Mouse (Mus musculus) erythroblast, embryonic 14.5 days (primary cell): ENCODE measurements around the gene Lin54. TPM values are rescaled to one million over a fixed set of nuclear protein-coding genes. Genes with fewer than 3 reads are reported as not detected.
"Not testable (repeated sequence)": the region's sequence is repeated elsewhere in the genome, so short reads cannot be mapped to it uniquely, and the experiment has no call there.

ENCODE experiments used
- H3K27me3 ChIP-seq: 2 replicates; pipeline ENCODE4 v1.6.1; 2012; ENCODE audit warnings: inconsistent platforms; ENCODE audit not compliant: control insufficient read depth
- H3K36me3 ChIP-seq: 2 replicates; pipeline ENCODE4 v1.6.1; 2012; ENCODE audit warnings: mild to moderate bottlenecking, inconsistent platforms; ENCODE audit not compliant: control insufficient read depth
- H3K4me1 ChIP-seq: 2 replicates; pipeline ENCODE4 v1.6.1; 2012; ENCODE audit warnings: inconsistent platforms; ENCODE audit not compliant: control insufficient read depth
- H3K4me3 ChIP-seq: replicated peaks from 2 replicates; pipeline ENCODE3; 2012; ENCODE audit warnings: moderate library complexity, mild to moderate bottlenecking, inconsistent platforms
- H3K9me3 ChIP-seq: 2 replicates; pipeline ENCODE4 v1.6.1; 2012; ENCODE audit warnings: low read length, inconsistent platforms, mixed read lengths; ENCODE audit not compliant: control insufficient read depth
- GATA1 ChIP-seq: IDR thresholded peaks from 2 replicates; pipeline ENCODE4 v1.6.1; 2012; ENCODE audit warnings: low read length, inconsistent platforms, mixed read lengths
- TAL1 ChIP-seq: IDR thresholded peaks from 3 replicates; pipeline ENCODE4 v1.6.1; 2012; ENCODE audit warnings: low read length, inconsistent platforms, mixed read lengths
- polyA plus RNA-seq: library from polyadenylated mRNA; stranded (reverse); fragments of >175 nt; gene quantifications from 2 replicates; pipeline ENCODE4 v1.2.3, GENCODE M21; 2012

Gene Lin54
- polyA plus RNA-seq, 1 experiment, result 0.25 TPM

DNA sequence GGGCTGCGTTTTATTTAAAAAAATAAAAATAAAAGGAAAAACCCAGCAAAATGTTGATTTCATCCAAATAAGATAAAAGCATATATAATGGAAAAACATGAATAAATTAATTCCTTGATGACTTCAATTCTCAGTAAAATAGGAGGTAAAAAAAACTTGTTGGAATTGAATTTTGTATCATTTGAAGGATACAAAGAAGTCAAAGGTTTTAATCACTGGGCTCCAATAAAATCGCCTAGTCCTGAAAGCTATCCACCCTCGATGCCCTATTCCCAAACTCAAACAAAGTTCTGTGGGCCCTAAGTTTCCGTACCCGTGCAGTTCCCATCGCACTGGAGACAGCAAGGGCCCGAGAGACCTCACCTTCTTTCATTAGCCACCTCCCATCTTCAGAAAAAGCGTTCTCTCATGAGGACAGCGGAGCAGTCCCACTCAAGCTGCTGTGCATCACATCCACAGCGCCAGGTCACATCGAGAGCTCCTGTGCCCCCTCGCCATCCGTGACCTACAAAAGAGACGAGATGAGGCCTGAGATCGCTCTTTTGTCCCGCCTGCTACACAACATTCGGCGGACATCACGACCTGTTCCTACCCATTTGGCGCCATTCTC, 71.6 kb downstream of the Lin54 start:
- Histone ChIP-seq H3K4me1 (peaks cover 57% of the 10 kb centered on the region), H3K27me3 (no peaks in the 10 kb centered on the region)
- no peak for TF ChIP-seq GATA1
- no peak for TF ChIP-seq TAL1

DNA sequence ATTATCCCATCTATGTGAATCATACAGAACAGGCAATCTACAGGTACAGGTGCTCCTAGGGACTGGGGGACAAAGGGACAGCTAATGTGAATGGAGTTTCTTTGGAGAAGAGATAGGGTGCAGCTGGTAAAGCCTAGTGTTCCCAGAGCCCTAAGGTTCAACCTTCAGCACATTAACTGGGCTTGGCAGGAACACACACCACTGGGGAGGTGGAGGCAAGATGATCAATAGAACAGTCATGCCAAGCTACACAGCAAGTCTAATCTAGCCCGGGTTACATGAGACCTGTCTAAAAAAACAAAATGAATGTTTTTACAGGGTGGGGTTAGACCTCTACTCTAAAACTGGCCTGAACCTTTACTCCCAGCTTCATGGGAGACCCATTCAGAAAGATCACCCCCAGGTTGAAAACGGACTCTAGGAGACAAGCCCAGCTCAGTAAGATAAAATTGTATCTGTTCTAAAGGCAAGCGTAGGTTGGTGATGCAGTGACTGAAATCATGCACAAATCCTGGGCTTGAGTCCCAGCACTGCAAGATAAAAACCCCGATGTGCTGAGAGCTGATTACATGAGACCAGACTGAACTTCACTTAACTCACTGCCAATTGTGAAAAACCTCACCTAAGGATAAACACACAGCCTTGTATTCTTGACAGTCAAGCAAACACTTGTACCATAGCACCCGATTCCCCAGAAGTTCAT, 72.3 kb downstream of the Lin54 start:
- Histone ChIP-seq H3K36me3 (peaks cover 61% of the 10 kb centered on the region), H3K9me3 (no peaks in the 10 kb centered on the region), H3K27me3 (no peaks in the 10 kb centered on the region), H3K4me3 (peak overlapping the region; percentile 77), H3K4me1 (peaks cover 61% of the 10 kb centered on the region)
- TF ChIP-seq TAL1 (no peak), GATA1 (no peak)

More for the DNA sequence above, 71.6 kb downstream of the Lin54 start:
- Histone ChIP-seq H3K9me3 (no peaks in the 10 kb centered on the region), H3K4me3 (peak overlapping the region; percentile 77), H3K36me3 (peaks cover 58% of the 10 kb centered on the region)

DNA sequence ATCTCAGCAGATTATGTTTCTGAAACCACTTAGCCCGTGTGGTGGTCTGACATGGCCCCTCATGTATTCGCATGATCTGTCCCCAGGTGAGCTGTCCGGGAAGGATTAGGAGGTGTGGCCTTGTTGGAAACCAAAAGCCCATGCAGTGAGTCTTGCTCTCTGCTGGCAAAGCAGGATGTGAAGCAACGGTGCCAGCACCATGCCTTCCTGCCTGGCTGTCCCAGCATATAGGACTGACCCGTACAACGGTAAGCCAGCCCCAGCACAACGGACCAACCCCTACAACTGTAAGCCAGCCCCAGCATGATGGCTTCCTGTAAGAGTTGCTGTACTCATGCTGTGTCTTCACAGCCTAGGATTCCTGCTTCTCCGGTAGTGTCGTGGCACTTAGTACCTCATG, 73.2 kb downstream of the Lin54 start:
- Histone ChIP-seq H3K27me3 (no peaks in the 10 kb centered on the region), H3K36me3 (peaks cover 68% of the 10 kb centered on the region), H3K4me3 (peak overlapping the region; percentile 15), H3K4me1 (peaks cover 63% of the 10 kb centered on the region), H3K9me3 (no peaks in the 10 kb centered on the region)
- no peak for TF ChIP-seq GATA1
- TF ChIP-seq TAL1, result no peak

DNA sequence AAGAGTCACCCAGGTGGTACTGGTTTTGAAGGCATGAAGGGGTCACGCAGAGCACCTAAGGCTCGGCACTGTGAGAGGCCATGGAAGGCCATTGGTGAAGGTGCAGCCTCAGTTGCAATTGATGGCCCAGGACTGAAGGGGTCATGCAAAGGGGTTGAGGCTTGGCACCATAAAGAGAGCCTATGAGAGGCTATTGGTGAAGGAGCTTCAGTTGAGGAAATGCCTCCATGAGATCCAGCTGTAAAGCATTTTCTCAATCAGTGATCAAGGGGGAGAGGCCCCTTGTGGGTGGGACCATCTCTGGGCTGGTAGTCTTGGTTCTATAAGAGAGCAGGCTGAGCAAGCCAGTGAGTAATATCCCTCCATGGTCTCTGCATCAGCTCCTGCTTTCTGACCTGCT, 74.6 kb downstream of the Lin54 start:
- H3K36me3 ChIP-seq, result peaks cover 75% of the 10 kb centered on the region
- H3K4me3 ChIP-seq, result not testable (repeated sequence)
- H3K4me1 ChIP-seq, result peaks cover 58% of the 10 kb centered on the region

DNA sequence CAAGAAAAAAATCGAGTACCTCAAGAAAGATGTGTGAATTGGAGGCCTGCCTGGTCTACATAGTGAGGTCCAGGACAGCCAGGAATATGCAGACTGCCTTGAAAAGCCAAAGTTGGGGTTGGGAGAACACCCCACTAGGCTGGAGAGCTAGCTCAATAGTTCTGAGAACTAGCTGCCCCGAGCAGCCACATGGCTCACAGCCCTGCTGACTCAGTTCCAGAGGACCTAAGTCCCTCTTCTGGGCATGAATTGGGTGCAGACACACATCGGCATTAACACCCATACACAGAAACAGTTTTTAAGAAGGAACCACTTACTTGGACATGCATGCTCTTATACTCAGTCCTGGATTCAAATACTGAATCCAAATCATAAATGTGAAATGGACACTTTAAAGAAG, 76.2 kb downstream of the Lin54 start:
- Histone ChIP-seq H3K27me3 (no peaks in the 10 kb centered on the region), H3K9me3 (no peaks in the 10 kb centered on the region), H3K36me3 (peaks cover 89% of the 10 kb centered on the region), H3K4me1 (peaks cover 43% of the 10 kb centered on the region), H3K4me3 (no peak overlapping the region)
- TF ChIP-seq GATA1 (no peak), TAL1 (no peak)

More for the DNA sequence above, 74.6 kb downstream of the Lin54 start:
- H3K9me3 ChIP-seq, H3K27me3 ChIP-seq: not testable (repeated sequence)

GRCm38 (mm10) chr5:100423626-100424025, 76.8 kb downstream of the Lin54 start:
- H3K4me1 ChIP-seq, result peaks cover 37% of the 10 kb centered on the region
- no peak overlapping the region for H3K4me3 ChIP-seq
- peaks cover 95% of the 10 kb centered on the region for H3K36me3 ChIP-seq
- no peaks in the 10 kb centered on the region for H3K27me3 ChIP-seq
- H3K9me3 ChIP-seq, result no peaks in the 10 kb centered on the region
- TF ChIP-seq GATA1 (no peak), TAL1 (no peak)

- no peak for TF ChIP-seq GATA1
- no peak for TF ChIP-seq TAL1
- Histone ChIP-seq H3K36me3 (peaks cover 56% of the 10 kb centered on the region), H3K4me1 (peaks cover 36% of the 10 kb centered on the region), H3K4me3 (no peak overlapping the region), H3K27me3 (no peaks in the 10 kb centered on the region), H3K9me3 (no peaks in the 10 kb centered on the region)
Measured at GRCm38 (mm10) chr5:100418861-100419260, 81.6 kb downstream of the Lin54 start.

GRCm38 (mm10) chr5:100418077-100418476, 82.4 kb downstream of the Lin54 start:
- H3K9me3 ChIP-seq, result no peaks in the 10 kb centered on the region
- no peaks in the 10 kb centered on the region for H3K27me3 ChIP-seq
- H3K36me3 ChIP-seq, result peaks cover 48% of the 10 kb centered on the region
- H3K4me3 ChIP-seq, result no peak overlapping the region
- TF ChIP-seq GATA1 (no peak), TAL1 (no peak)
- H3K4me1 ChIP-seq, result peaks cover 32% of the 10 kb centered on the region

DNA sequence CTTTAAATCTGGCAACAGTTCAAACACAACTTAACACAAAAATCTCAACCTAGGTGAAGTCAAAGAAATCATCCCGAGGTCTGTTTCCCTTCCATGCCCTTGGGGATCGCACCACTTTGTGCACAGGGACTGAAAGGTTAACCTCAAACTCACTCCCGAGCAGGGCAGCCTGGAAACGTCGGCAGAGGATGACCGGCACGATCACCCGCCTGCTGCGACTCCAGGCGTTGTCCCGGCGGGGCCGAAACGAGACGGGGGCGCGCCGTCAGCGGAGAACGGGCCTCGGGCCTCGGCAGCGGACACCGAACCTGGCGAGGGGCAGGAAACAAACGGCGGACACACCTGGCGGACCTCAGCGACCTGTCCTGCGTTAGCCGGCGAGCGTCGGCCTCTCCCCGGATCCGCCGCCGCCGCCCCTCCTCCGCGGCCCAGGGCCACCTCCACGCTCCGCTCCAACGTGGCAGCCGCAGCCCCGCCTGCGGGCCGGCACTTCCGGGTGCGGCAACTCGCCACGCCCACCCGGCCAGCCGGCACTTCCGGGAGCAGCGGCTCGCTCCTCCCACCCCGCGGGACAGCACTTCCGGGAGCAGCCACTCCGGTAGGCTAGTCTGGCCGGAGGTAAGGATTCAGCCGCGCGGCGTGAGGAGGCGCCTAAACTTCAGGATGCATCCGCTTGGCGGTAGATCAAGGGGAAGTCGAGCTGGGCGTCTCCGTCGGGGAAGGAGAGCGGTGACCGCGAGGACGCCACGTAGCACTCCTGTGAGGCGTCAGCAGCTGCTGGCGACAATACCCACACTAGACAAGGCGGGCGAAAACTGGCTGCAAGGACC, 84.5 kb downstream of the Lin54 start, which contains the start of gene Sec31a:
TSS of gene Sec31a (minus strand) at position 474 of the 830 bp plus-strand sequence.
- H3K36me3 ChIP-seq, result peaks cover 27% of the 10 kb centered on the region
- no peaks in the 10 kb centered on the region for H3K27me3 ChIP-seq
- H3K9me3 ChIP-seq, result no peaks in the 10 kb centered on the region
- peak within 1 kb of the TSS; percentile 87 for H3K4me3 ChIP-seq
- H3K4me1 ChIP-seq, result peaks cover 31% of the 10 kb centered on the region
- TF ChIP-seq TAL1, result no peak
- no peak for TF ChIP-seq GATA1
